Mouse (Mus musculus): ENCODE measurements at regions not wholly inside any gene's neighbourhood (a gene's known extent, or its start where the extent isn't known, plus 50 kb on each side); places are given as distances from the start of the nearest gene placed in this dataset.
A peak's percentile ranks its signal among the peaks of the same experiment; 100 is the strongest.

GRCm38 (mm10) chr1:41104869-41105268, 299.5 kb downstream of the Tmem182 start:
- DNase-seq (ENCODE audit: low spot score): no peak

- no peak for DNase-seq (ENCODE audit: low spot score)
These were observed 316.3 kb downstream of the Tmem182 start for GRCm38 (mm10) chr1:41121636-41122175.

GRCm38 (mm10) chr1:41131410-41131809, 326.0 kb downstream of the Tmem182 start:
- DNase-seq (ENCODE audit: low spot score): no peak

GRCm38 (mm10) chr1:41133143-41133542, 327.7 kb downstream of the Tmem182 start:
- no peak for DNase-seq (ENCODE audit: low spot score)

- DNase-seq (ENCODE audit: low spot score): no peak
These were observed 328.5 kb downstream of the Tmem182 start for GRCm38 (mm10) chr1:41133946-41134345.

- DNase-seq (ENCODE audit: low spot score): no peak
These were observed 334.3 kb downstream of the Tmem182 start for GRCm38 (mm10) chr1:41139725-41140124.

- DNase-seq (ENCODE audit: low spot score): no peak
These were observed 335.1 kb downstream of the Tmem182 start for GRCm38 (mm10) chr1:41140542-41140941.

GRCm38 (mm10) chr1:41141992-41142391, 336.6 kb downstream of the Tmem182 start:
- no peak for DNase-seq (ENCODE audit: low spot score)

GRCm38 (mm10) chr1:41152516-41152915, 347.1 kb downstream of the Tmem182 start:
- DNase-seq (ENCODE audit: low spot score): peak; percentile 12

GRCm38 (mm10) chr1:41153174-41153999, 348.0 kb downstream of the Tmem182 start:
- no peak for DNase-seq (ENCODE audit: low spot score)

GRCm38 (mm10) chr1:41154198-41154597, 348.8 kb downstream of the Tmem182 start:
- DNase-seq (ENCODE audit: low spot score): no peak

GRCm38 (mm10) chr1:41156946-41157345, 351.5 kb downstream of the Tmem182 start:
- no peak for DNase-seq (ENCODE audit: low spot score)

- DNase-seq (ENCODE audit: low spot score): peak; percentile 13
These were observed 352.5 kb downstream of the Tmem182 start for GRCm38 (mm10) chr1:41157651-41158513.

GRCm38 (mm10) chr1:41165878-41166786, 360.7 kb downstream of the Tmem182 start:
- no peak for DNase-seq (ENCODE audit: low spot score)

- no peak for DNase-seq (ENCODE audit: low spot score)
These were observed 361.5 kb downstream of the Tmem182 start for GRCm38 (mm10) chr1:41166787-41167420.

GRCm38 (mm10) chr1:41186991-41187390, 381.6 kb downstream of the Tmem182 start:
- DNase-seq (ENCODE audit: low spot score): no peak

- DNase-seq (ENCODE audit: low spot score): no peak
These were observed 407.5 kb downstream of the Tmem182 start for GRCm38 (mm10) chr1:41212876-41213275.

- DNase-seq (ENCODE audit: low spot score): no peak
These were observed 420.4 kb downstream of the Tmem182 start for GRCm38 (mm10) chr1:41225851-41226250.

GRCm38 (mm10) chr1:41235335-41235734, 429.9 kb downstream of the Tmem182 start:
- DNase-seq (ENCODE audit: low spot score): no peak

GRCm38 (mm10) chr1:41243000-41243399, 437.6 kb downstream of the Tmem182 start:
- DNase-seq (ENCODE audit: low spot score): no peak

GRCm38 (mm10) chr1:41244627-41245026, 439.2 kb downstream of the Tmem182 start:
- peak; percentile 8 for DNase-seq (ENCODE audit: low spot score)

All from layer of hippocampus, adult 11-12 months (tissue).